Mouse (Mus musculus): ENCODE results near the gene B4galnt1. TPM values are rescaled to one million over a fixed set of nuclear protein-coding genes. Genes with fewer than 3 reads are reported as not detected.
A peak's percentile ranks its signal among the peaks of the same experiment; 100 is the strongest.

Gene B4galnt1
- total and polyA plus RNA-seq, 3 experiments: 1.8 to 9.5 (median 2.0) TPM

- intact Hi-C loops (cut with DNase I): loop anchor here (2.0 kb wide), 1 partner anchor 41 kb away; no protein-coding TSS in a partner anchor
- 93% methylated on average over 4 of the region's 4 CpGs for WGBS
Observed at GRCm38 (mm10) chr10:127164190-127164589, 835 bp upstream of the B4galnt1 start.

GRCm38 (mm10) chr10:127165354-127165653 lies 279 bp downstream of the B4galnt1 start:
- Histone ChIP-seq H3K36me3 (ENCODE audit: control insufficient read depth, insufficient read depth, low read length) (no peaks in the 10 kb centered on the region), H3K4me3 (peak overlapping the region; percentile 62), H3K79me2 (replicated peaks; ENCODE audit: control insufficient read depth, insufficient read depth, low read length) (no peaks in the 10 kb centered on the region), H3K9ac (ENCODE audit: low read depth, low read length) (peak overlapping the region; percentile 76), H3K27ac (peak overlapping the region; percentile 62), H3K4me1 (ENCODE audit: control insufficient read depth, insufficient read depth, low read length) (peaks cover 3% of the 10 kb centered on the region; the same call in 1 of the 2 replicates), H3K27me3 (ENCODE audit: control insufficient read depth, insufficient read depth, low read length) (peaks cover 7% of the 10 kb centered on the region; the same call in 1 of the 2 replicates)
- under 1% methylated on average over 42 of the region's 42 CpGs for WGBS
- no peak for DNase-seq
- intact Hi-C loops (cut with DNase I): loop anchor here (1.0 to 2.0 kb wide), 2 partner anchors 43 to 64 kb away; no protein-coding TSS in a partner anchor
- TF ChIP-seq POLR2A (IDR thresholded peaks at IDR 0.05; ENCODE audit: insufficient read depth, low read depth, low read length) (no peak), EP300 (IDR thresholded peaks at IDR 0.05; ENCODE audit: insufficient read depth, low read depth, low read length) (no peak), CTCF (IDR thresholded peaks at IDR 0.05) (no peak)

More at GRCm38 (mm10) chr10:127164190-127164589, 835 bp upstream of the B4galnt1 start:
- H3K4me3 ChIP-seq: no peak overlapping the region
- no peaks in the 10 kb centered on the region for H3K79me2 ChIP-seq (replicated peaks; ENCODE audit: control insufficient read depth, insufficient read depth, low read length)
- no peaks in the 10 kb centered on the region for H3K36me3 ChIP-seq (ENCODE audit: control insufficient read depth, insufficient read depth, low read length)
- TF ChIP-seq POLR2A (IDR thresholded peaks at IDR 0.05; ENCODE audit: insufficient read depth, low read depth, low read length) (no peak), CTCF (IDR thresholded peaks at IDR 0.05) (no peak), EP300 (IDR thresholded peaks at IDR 0.05; ENCODE audit: insufficient read depth, low read depth, low read length) (no peak)
- H3K4me1 ChIP-seq (ENCODE audit: control insufficient read depth, insufficient read depth, low read length): peaks cover 3% of the 10 kb centered on the region; the same call in 1 of the 2 replicates
- H3K27ac ChIP-seq: no peak overlapping the region
- H3K9ac ChIP-seq (ENCODE audit: low read depth, low read length): no peak overlapping the region
- DNase-seq: no peak
- H3K27me3 ChIP-seq (ENCODE audit: control insufficient read depth, insufficient read depth, low read length): peaks cover 7% of the 10 kb centered on the region; the same call in 1 of the 2 replicates

- WGBS: under 1% methylated on average over 56 of the region's 56 CpGs
- DNase-seq: peak; percentile 66 to 68
- Histone ChIP-seq H3K4me1 (ENCODE audit: control insufficient read depth, insufficient read depth, low read length) (peaks cover 3% of the 10 kb centered on the region; the same call in 1 of the 2 replicates), H3K27ac (peak overlapping the region; percentile 62; the same call in 1 of the 2 replicates), H3K4me3 (peak overlapping the region; percentile 62), H3K27me3 (ENCODE audit: control insufficient read depth, insufficient read depth, low read length) (peaks cover 7% of the 10 kb centered on the region; the same call in 1 of the 2 replicates), H3K79me2 (replicated peaks; ENCODE audit: control insufficient read depth, insufficient read depth, low read length) (no peaks in the 10 kb centered on the region), H3K36me3 (ENCODE audit: control insufficient read depth, insufficient read depth, low read length) (no peaks in the 10 kb centered on the region), H3K9ac (ENCODE audit: low read depth, low read length) (peak overlapping the region; percentile 76)
- intact Hi-C loops (cut with DNase I): loop anchor here (1.0 to 2.0 kb wide), 2 partner anchors 43 to 63 kb away; no protein-coding TSS in a partner anchor
- no peak for TF ChIP-seq POLR2A (IDR thresholded peaks at IDR 0.05; ENCODE audit: insufficient read depth, low read depth, low read length)
- TF ChIP-seq CTCF (IDR thresholded peaks at IDR 0.05): no peak
- TF ChIP-seq EP300 (IDR thresholded peaks at IDR 0.05; ENCODE audit: insufficient read depth, low read depth, low read length): no peak
Observed at GRCm38 (mm10) chr10:127165654-127166403, 804 bp downstream of the B4galnt1 start.

GRCm38 (mm10) chr10:127166404-127166715 lies 1.3 kb downstream of the B4galnt1 start:
- Histone ChIP-seq H3K9ac (ENCODE audit: low read depth, low read length) (no peak overlapping the region), H3K27ac (no peak overlapping the region), H3K79me2 (replicated peaks; ENCODE audit: control insufficient read depth, insufficient read depth, low read length) (no peaks in the 10 kb centered on the region), H3K36me3 (ENCODE audit: control insufficient read depth, insufficient read depth, low read length) (no peaks in the 10 kb centered on the region), H3K4me1 (ENCODE audit: control insufficient read depth, insufficient read depth, low read length) (peaks cover 3% of the 10 kb centered on the region; the same call in 1 of the 2 replicates), H3K27me3 (ENCODE audit: control insufficient read depth, insufficient read depth, low read length) (peaks cover 7% of the 10 kb centered on the region; the same call in 1 of the 2 replicates), H3K4me3 (peak overlapping the region; percentile 62)
- no peak for DNase-seq
- 14% methylated on average over 11 of the region's 11 CpGs for WGBS
- intact Hi-C loops (cut with DNase I): no loop called here
- TF ChIP-seq EP300 (IDR thresholded peaks at IDR 0.05; ENCODE audit: insufficient read depth, low read depth, low read length): no peak
- no peak for TF ChIP-seq POLR2A (IDR thresholded peaks at IDR 0.05; ENCODE audit: insufficient read depth, low read depth, low read length)
- TF ChIP-seq CTCF (IDR thresholded peaks at IDR 0.05): no peak

- Histone ChIP-seq H3K27ac (no peak overlapping the region), H3K4me3 (no peak overlapping the region), H3K27me3 (ENCODE audit: control insufficient read depth, insufficient read depth, low read length) (peaks cover 7% of the 10 kb centered on the region; the same call in 1 of the 2 replicates), H3K9ac (ENCODE audit: low read depth, low read length) (no peak overlapping the region), H3K36me3 (ENCODE audit: control insufficient read depth, insufficient read depth, low read length) (no peaks in the 10 kb centered on the region), H3K79me2 (replicated peaks; ENCODE audit: control insufficient read depth, insufficient read depth, low read length) (no peaks in the 10 kb centered on the region), H3K4me1 (ENCODE audit: control insufficient read depth, insufficient read depth, low read length) (peaks cover 3% of the 10 kb centered on the region; the same call in 1 of the 2 replicates)
- intact Hi-C loops (cut with DNase I): no loop called here
- DNase-seq: no peak
- no peak for TF ChIP-seq POLR2A (IDR thresholded peaks at IDR 0.05; ENCODE audit: insufficient read depth, low read depth, low read length)
- no peak for TF ChIP-seq CTCF (IDR thresholded peaks at IDR 0.05)
- TF ChIP-seq EP300 (IDR thresholded peaks at IDR 0.05; ENCODE audit: insufficient read depth, low read depth, low read length): no peak
- WGBS: 46% methylated on average over 15 of the region's 15 CpGs
Observed at GRCm38 (mm10) chr10:127166771-127167613, 2.0 kb downstream of the B4galnt1 start.
